Mouse (Mus musculus): Measurements from ENCODE around the gene Ube4b. TPM values are rescaled to one million over a fixed set of nuclear protein-coding genes. Genes with fewer than 3 reads are reported as not detected.

Ube4b gene
- total and polyA plus RNA-seq, 3 experiments, result 28.4 to 104 (median 71.0) TPM

- TF ChIP-seq EP300 (IDR thresholded peaks at IDR 0.05; ENCODE audit: low read depth in 1 of 2, low read length in 2 of 2) (no peak), ZC3H11A (IDR thresholded peaks at IDR 0.05; ENCODE audit: low read depth, low read length) (no peak), SMC3 (IDR thresholded peaks at IDR 0.05; ENCODE audit: low read depth, low read length) (peak; percentile 45), POLR2AphosphoS2 (IDR thresholded peaks at IDR 0.05; ENCODE audit: low read length) (no peak), POLR2A (IDR thresholded peaks at IDR 0.05; ENCODE audit: control insufficient read depth in 1 of 2, insufficient read depth in 1 of 2, low read depth in 1 of 2, low read length in 2 of 2, poor library complexity in 1 of 2) (peak; percentile 78 to 82), USF1 (IDR thresholded peaks at IDR 0.05; ENCODE audit: low read depth, low read length) (no peak), NRF1 (IDR thresholded peaks at IDR 0.05; ENCODE audit: insufficient read depth, low read depth, low read length, poor library complexity, severe bottlenecking) (peak; percentile 49), RAD21 (IDR thresholded peaks at IDR 0.05; ENCODE audit: low read depth, low read length) (no peak; the same call in 1 of the 2 replicates), TAL1 (IDR thresholded peaks at IDR 0.05; ENCODE audit: low read length) (no peak), UBTF (IDR thresholded peaks at IDR 0.05; ENCODE audit: borderline replicate concordance, insufficient read depth, low read depth, low read length) (no peak), MYB (IDR thresholded peaks at IDR 0.05; ENCODE audit: low read depth, low read length) (no peak)
Measured at GRCm38 (mm10) chr4:149307596-149308490, 118.7 kb downstream of the Ube4b start, which contains the start of gene Kif1b (continued).

GRCm38 (mm10) chr4:149306712-149307595, 119.6 kb downstream of the Ube4b start:
- DNase-seq (ENCODE audit: low read depth, low spot score), result peak; percentile 57
- H3K4me3 ChIP-seq (ENCODE audit: control insufficient read depth in 1 of 2, insufficient read depth in 1 of 2, low read depth in 2 of 2, low read length in 2 of 2), result peak overlapping the region; percentile 76 to 91
- no peak overlapping the region for H3K27ac ChIP-seq (ENCODE audit: control insufficient read depth, low read depth, low read length)
- peaks cover 0 to 3% of the 10 kb centered on the region in 2 experiments; a peak in 1 of 4 replicates for H3K36me3 ChIP-seq (ENCODE audit: control insufficient read depth in 1 of 2, insufficient read depth in 2 of 2, low read length in 2 of 2)
- H3K79me2 ChIP-seq (ENCODE audit: control insufficient read depth, insufficient read depth, low read length, poor library complexity), result peaks cover 6% of the 10 kb centered on the region
- peak overlapping the region; percentile 82 for H3K9ac ChIP-seq (ENCODE audit: control insufficient read depth, low read depth, low read length, poor library complexity, severe bottlenecking)
- TF ChIP-seq TBP (IDR thresholded peaks at IDR 0.05; ENCODE audit: low read depth, low read length) (no peak), UBTF (IDR thresholded peaks at IDR 0.05; ENCODE audit: borderline replicate concordance, insufficient read depth, low read depth, low read length) (peak; percentile 82; the same call in 1 of the 2 replicates), MXI1 (IDR thresholded peaks at IDR 0.05; ENCODE audit: low read depth, low read length) (peak; percentile 34; the same call in 1 of the 2 replicates), SIN3A (IDR thresholded peaks at IDR 0.05; ENCODE audit: low read length) (peak; percentile 42; the same call in 1 of the 2 replicates)
- peaks cover 4 to 13% of the 10 kb centered on the region in 2 experiments for H3K4me1 ChIP-seq (ENCODE audit: control insufficient read depth in 1 of 2, insufficient read depth in 2 of 2, low read length in 2 of 2)
- H3K27me3 ChIP-seq (ENCODE audit: control insufficient read depth in 1 of 2, insufficient read depth in 2 of 2, low read length in 2 of 2), result no peaks in the 10 kb centered on the region
- H3K9me3 ChIP-seq (replicated peaks; ENCODE audit: insufficient read depth, low read length), result no peaks in the 10 kb centered on the region

All from MEL (cell line).